Mouse (Mus musculus) kidney, postnatal 14 days (tissue): ENCODE results near the gene Hps1.

Experiments used
- DNase-seq: peaks from one replicate; pipeline ENCODE4 v3.0.0; 2022; ENCODE audit warnings: mixed read lengths

The Hps1 gene

GRCm38 (mm10) chr19:42753141-42753917 is 26.4 kb downstream of the Hps1 start:
- DNase-seq: peak; percentile 92

- DNase-seq: peak; percentile 94
Measured at GRCm38 (mm10) chr19:42752363-42752931, 27.3 kb downstream of the Hps1 start, which contains the start of gene Pyroxd2. Gene Pyroxd2, minus strand, starts transcription at chr19:42752775.

GRCm38 (mm10) chr19:42750196-42750595 is 29.6 kb downstream of the Hps1 start:
- DNase-seq: peak; percentile 64

GRCm38 (mm10) chr19:42746702-42747101 is 33.1 kb downstream of the Hps1 start:
- DNase-seq: no peak

GRCm38 (mm10) chr19:42745869-42746224 is 33.9 kb downstream of the Hps1 start:
- no peak for DNase-seq

- no peak for DNase-seq
Measured at GRCm38 (mm10) chr19:42745084-42745868, 34.5 kb downstream of the Hps1 start.

- DNase-seq: peak; percentile 67
Measured at GRCm38 (mm10) chr19:42744162-42744586, 35.6 kb downstream of the Hps1 start.

- no peak for DNase-seq
Measured at GRCm38 (mm10) chr19:42743261-42743660, 36.5 kb downstream of the Hps1 start.

- DNase-seq: no peak
Measured at GRCm38 (mm10) chr19:42741884-42742283, 37.9 kb downstream of the Hps1 start.

- DNase-seq: no peak
Measured at GRCm38 (mm10) chr19:42740163-42740899, 39.4 kb downstream of the Hps1 start.

GRCm38 (mm10) chr19:42739734-42740133 is 40.0 kb downstream of the Hps1 start:
- no peak for DNase-seq

GRCm38 (mm10) chr19:42737753-42738152 is 42.0 kb downstream of the Hps1 start:
- DNase-seq: no peak

- no peak for DNase-seq
Measured at GRCm38 (mm10) chr19:42734982-42735381, 44.8 kb downstream of the Hps1 start.

GRCm38 (mm10) chr19:42727424-42727823 is 52.4 kb downstream of the Hps1 start:
- no peak for DNase-seq

- DNase-seq: no peak
Measured at GRCm38 (mm10) chr19:42726766-42727165, 53.0 kb downstream of the Hps1 start.

- DNase-seq: peak; percentile 53
Measured at GRCm38 (mm10) chr19:42725973-42726350, 53.8 kb downstream of the Hps1 start.

GRCm38 (mm10) chr19:42725056-42725972 is 54.5 kb downstream of the Hps1 start:
- DNase-seq: peak; percentile 49

GRCm38 (mm10) chr19:42723302-42723701 is 56.5 kb downstream of the Hps1 start:
- no peak for DNase-seq

GRCm38 (mm10) chr19:42722500-42722899 is 57.3 kb downstream of the Hps1 start:
- DNase-seq: peak; percentile 37

GRCm38 (mm10) chr19:42718101-42718500 is 61.7 kb downstream of the Hps1 start:
- no peak for DNase-seq

- DNase-seq: no peak
Measured at GRCm38 (mm10) chr19:42717668-42718067, 62.1 kb downstream of the Hps1 start.

- no peak for DNase-seq
Measured at GRCm38 (mm10) chr19:42716507-42716906, 63.3 kb downstream of the Hps1 start.
